12 mouse cellular contexts compared by ENCODE assay signal in genomic region chr1:67122797-67123196, GRCm38 (mm10). TPM values are rescaled to one million over a fixed set of nuclear protein-coding genes. Genes with fewer than 3 reads are reported as not detected.
"Had no signal": no experiment of that assay in that cellular context is flagged by ENCODE, and none has a peak within 500 bp of the region (broad histone marks: within the 10 kb centered on the region; RNA-seq: fewer than 3 reads in every experiment).

Gene Cps1 (plus strand): TSS chr1:67123026.

- H3K4me2 ChIP-seq: limb, embryonic 12.5 days; liver, embryonic 13.5 days; lung, embryonic 15.5 days; midbrain, embryonic 13.5 days had no signal

- H3K9me3 ChIP-seq: limb, embryonic 12.5 days; liver, embryonic 13.5 days; lung, embryonic 15.5 days; midbrain, embryonic 13.5 days had no signal

- DNase-seq: kidney, adult 9 months; kidney, postnatal 36 days; liver, embryonic 13.5 days; right cerebral cortex, postnatal 14 days; thymus, adult 2 months; thymus, postnatal 36 days had no signal

- H3K9ac ChIP-seq: limb, embryonic 12.5 days; liver, embryonic 13.5 days; lung, embryonic 15.5 days; midbrain, embryonic 13.5 days had no signal

- H3K4me1 ChIP-seq: limb, embryonic 12.5 days; liver, embryonic 13.5 days; lung, embryonic 15.5 days; midbrain, embryonic 13.5 days had no signal

- H3K36me3 ChIP-seq: limb, embryonic 12.5 days; liver, embryonic 13.5 days; lung, embryonic 15.5 days; midbrain, embryonic 13.5 days had no signal

- ATAC-seq: inflammation-experienced regulatory T-cells, adult 6 months; midbrain, embryonic 13.5 days had no signal

- H3K27ac ChIP-seq: kidney, postnatal 0 days; layer of hippocampus, adult 2 months; limb, embryonic 12.5 days; liver, embryonic 13.5 days; lung, embryonic 15.5 days; midbrain, embryonic 13.5 days had no signal

- H3K4me3 ChIP-seq: layer of hippocampus, adult 2 months; limb, embryonic 12.5 days; liver, embryonic 13.5 days; lung, embryonic 15.5 days; midbrain, embryonic 13.5 days had no signal

- H3K27me3 ChIP-seq: limb, embryonic 12.5 days; liver, embryonic 13.5 days; lung, embryonic 15.5 days; midbrain, embryonic 13.5 days had no signal

RNA-seq across cellular contexts. Expression of gene Cps1, which starts in this region (rescaled TPM):
- polyA plus RNA-seq: inflammation-experienced regulatory T-cells, adult 6 months had no signal
